Mouse (Mus musculus): ENCODE results near the gene Krtap1-5. TPM values are rescaled to one million over a fixed set of nuclear protein-coding genes. Genes with fewer than 3 reads are reported as not detected.
"Not testable (repeated sequence)": the region's sequence is repeated elsewhere in the genome, so short reads cannot be mapped to it uniquely, and the experiment has no call there.

The Krtap1-5 gene
- not detected in 2 replicates for polyA plus RNA-seq (2015; fragmentation: Nextera tagmentation; extraction: Ambion mirVana)

GRCm38 (mm10) chr11:99580636-99581035 is at the start of gene Krtap1-5:
TSS of gene Krtap1-5 (minus strand) at chr11:99581016.
- Histone ChIP-seq H3K9me3 (no peaks in the 10 kb centered on the region), H3K4me2 (no peak within 1 kb of the TSS), H3K4me3 (no peak within 1 kb of the TSS), H3K36me3 (no peaks in the 10 kb centered on the region), H3K27ac (no peak within 1 kb of the TSS), H3K27me3 (no peaks in the 10 kb centered on the region), H3K9ac (no peak within 1 kb of the TSS), H3K4me1 (no peaks in the 10 kb centered on the region)
- ATAC-seq (ENCODE audit: borderline replicate concordance, extremely low read depth, low FRiP score, low TSS enrichment): no peak
- WGBS: 87% methylated on average over 6 of the region's 6 CpGs

- no peak for ATAC-seq (ENCODE audit: borderline replicate concordance, extremely low read depth, low FRiP score, low TSS enrichment)
- Histone ChIP-seq H3K27me3 (no peaks in the 10 kb centered on the region), H3K27ac (no peak within 1 kb of the TSS), H3K9me3 (no peaks in the 10 kb centered on the region), H3K4me3 (no peak within 1 kb of the TSS), H3K9ac (no peak within 1 kb of the TSS), H3K4me2 (no peak within 1 kb of the TSS), H3K36me3 (no peaks in the 10 kb centered on the region), H3K4me1 (no peaks in the 10 kb centered on the region)
- 78% methylated on average over 4 of the region's 4 CpGs for WGBS
Observed at GRCm38 (mm10) chr11:99628138-99628537, 47.3 kb upstream of the Krtap1-5 start, which contains the start of gene Krtap4-1. TSS of gene Krtap4-1 (minus strand) at chr11:99628238.

DNA sequence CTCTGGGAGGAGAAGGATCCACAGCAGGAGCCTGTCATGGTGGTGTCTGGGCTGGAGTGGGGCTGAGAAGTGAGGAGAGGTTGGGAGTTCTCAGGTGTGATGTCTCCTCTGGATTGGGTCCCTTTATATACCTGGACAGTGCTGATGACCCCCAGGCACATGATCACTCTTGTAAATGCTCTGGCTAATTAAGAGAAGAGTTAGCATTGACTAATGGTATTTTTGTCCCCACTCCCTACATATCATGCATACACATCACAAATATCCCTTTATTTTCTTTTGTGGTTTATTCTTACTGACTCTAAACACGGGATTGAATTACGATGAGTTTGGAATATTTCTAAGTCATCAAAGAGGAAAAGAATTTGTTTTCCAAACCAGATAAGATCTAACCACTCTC is 39.5 kb upstream of the Krtap1-5 start, which contains the start of gene Gm11562:
Gm11562 (minus strand) TSS at position 101 of the 400 bp plus-strand sequence.
- ATAC-seq (ENCODE audit: borderline replicate concordance, extremely low read depth, low FRiP score, low TSS enrichment): no peak
- 57% methylated on average over 2 of the region's 2 CpGs for WGBS

GRCm38 (mm10) chr11:99614796-99615363 is 34.1 kb upstream of the Krtap1-5 start, which contains the start of gene Krtap2-4:
TSS of gene Krtap2-4 (minus strand) at chr11:99614846.
- no peak for ATAC-seq (ENCODE audit: borderline replicate concordance, extremely low read depth, low FRiP score, low TSS enrichment)
- Histone ChIP-seq H3K27ac (no peak within 1 kb of the TSS), H3K4me1 (no peaks in the 10 kb centered on the region), H3K27me3 (no peaks in the 10 kb centered on the region), H3K4me3 (no peak within 1 kb of the TSS), H3K9me3 (no peaks in the 10 kb centered on the region), H3K9ac (no peak within 1 kb of the TSS), H3K4me2 (no peak within 1 kb of the TSS), H3K36me3 (no peaks in the 10 kb centered on the region)
- WGBS: 59% methylated on average over 3 of the region's 3 CpGs

More for the DNA sequence above, 39.5 kb upstream of the Krtap1-5 start, which contains the start of gene Gm11562:
- Histone ChIP-seq H3K9ac (no peak within 1 kb of the TSS), H3K27ac (no peak within 1 kb of the TSS), H3K36me3 (no peaks in the 10 kb centered on the region), H3K4me2 (no peak within 1 kb of the TSS), H3K9me3 (no peaks in the 10 kb centered on the region), H3K4me3 (no peak within 1 kb of the TSS), H3K27me3 (no peaks in the 10 kb centered on the region), H3K4me1 (no peaks in the 10 kb centered on the region)

DNA sequence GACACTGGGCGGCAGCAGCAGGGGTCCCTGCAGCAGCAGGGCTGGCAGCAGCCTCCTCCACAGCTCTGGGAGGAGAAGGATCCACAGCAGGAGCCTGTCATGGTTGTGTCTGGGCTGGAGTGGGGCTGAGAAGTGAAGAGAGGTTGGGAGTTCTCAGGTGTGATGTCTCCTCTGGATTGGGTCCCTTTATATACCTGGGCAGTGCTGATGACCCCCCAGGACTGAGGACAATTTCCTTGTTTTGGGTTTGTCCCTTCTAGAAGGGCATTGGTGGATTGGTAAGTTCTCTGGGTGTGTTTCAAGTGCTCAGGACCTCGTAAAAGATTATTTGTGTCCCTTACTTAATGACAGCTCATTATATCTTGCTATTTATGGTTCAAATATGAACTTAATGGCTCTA is 29.3 kb upstream of the Krtap1-5 start, which contains the start of gene Gm11937:
Gm11937 (minus strand) TSS at position 101 of the 400 bp plus-strand sequence.
- not testable (repeated sequence) for H3K27ac ChIP-seq; H3K4me3 ChIP-seq; H3K27me3 ChIP-seq; H3K4me1 ChIP-seq; ATAC-seq (ENCODE audit: borderline replicate concordance, extremely low read depth, low FRiP score, low TSS enrichment); H3K9ac ChIP-seq; H3K4me2 ChIP-seq; H3K9me3 ChIP-seq; H3K36me3 ChIP-seq
- 57% methylated on average over 1 of the region's 2 CpGs for WGBS

GRCm38 (mm10) chr11:99609126-99609525 is 28.3 kb upstream of the Krtap1-5 start:
- no peak for ATAC-seq (ENCODE audit: borderline replicate concordance, extremely low read depth, low FRiP score, low TSS enrichment)
- Histone ChIP-seq H3K27ac (no peak overlapping the region), H3K36me3 (no peaks in the 10 kb centered on the region), H3K4me1 (no peaks in the 10 kb centered on the region), H3K4me2 (no peak overlapping the region), H3K27me3 (no peaks in the 10 kb centered on the region), H3K9ac (no peak overlapping the region), H3K4me3 (no peak overlapping the region), H3K9me3 (no peaks in the 10 kb centered on the region)
- whole genome bisulfite sequencing: 69% methylated on average over 1 of the region's 1 CpGs

DNA sequence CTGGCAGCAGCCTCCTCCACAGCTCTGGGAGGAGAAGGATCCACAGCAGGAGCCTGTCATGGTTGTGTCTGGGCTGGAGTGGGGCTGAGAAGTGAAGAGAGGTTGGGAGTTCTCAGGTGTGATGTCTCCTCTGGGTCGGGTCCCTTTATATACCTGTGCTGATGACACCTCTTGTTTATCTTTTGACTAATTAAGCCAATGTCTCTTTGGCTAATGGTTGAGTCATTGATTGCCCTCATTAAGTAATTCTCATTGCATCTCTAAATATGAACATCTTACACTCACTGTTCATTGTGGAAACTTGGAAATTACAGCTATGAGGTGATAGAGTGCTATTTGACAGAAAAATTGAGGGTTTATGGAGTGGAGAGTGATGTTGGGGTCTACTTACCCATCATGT is 22.4 kb upstream of the Krtap1-5 start, which contains the start of gene Gm11938:
Gm11938 (minus strand) TSS at position 101 of the 400 bp plus-strand sequence.
- 63% methylated on average over 1 of the region's 1 CpGs for WGBS
- H3K27ac ChIP-seq; H3K4me1 ChIP-seq; H3K27me3 ChIP-seq; H3K9me3 ChIP-seq; H3K9ac ChIP-seq; H3K4me2 ChIP-seq; H3K4me3 ChIP-seq; ATAC-seq (ENCODE audit: borderline replicate concordance, extremely low read depth, low FRiP score, low TSS enrichment); H3K36me3 ChIP-seq: not testable (repeated sequence)

DNA sequence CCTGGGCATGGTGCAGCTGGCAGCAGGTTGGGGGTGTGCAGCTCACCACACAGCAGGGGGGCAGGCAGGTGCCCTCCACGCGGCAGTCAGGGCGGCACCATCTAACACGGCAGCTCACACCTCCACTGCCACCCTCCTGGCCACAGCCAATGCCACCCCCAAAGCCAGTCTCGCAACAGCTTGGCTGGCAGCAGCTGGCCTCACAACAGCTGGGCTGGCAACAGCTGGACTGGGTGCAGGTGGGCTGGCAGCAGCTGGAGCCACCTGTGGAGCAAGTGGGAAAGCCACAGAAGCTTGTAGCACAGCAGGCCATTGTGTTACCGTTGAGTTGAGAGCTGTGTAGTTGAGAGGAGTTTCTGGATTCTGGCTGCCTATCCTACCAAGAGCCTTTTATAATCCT is 16.9 kb upstream of the Krtap1-5 start, which contains the start of gene Krtap9-3:
Krtap9-3 (minus strand) TSS at position 364 of the 400 bp plus-strand sequence.
- H3K36me3 ChIP-seq; H3K4me3 ChIP-seq; ATAC-seq (ENCODE audit: borderline replicate concordance, extremely low read depth, low FRiP score, low TSS enrichment); H3K27me3 ChIP-seq; H3K4me2 ChIP-seq; H3K9me3 ChIP-seq; H3K27ac ChIP-seq; H3K4me1 ChIP-seq; H3K9ac ChIP-seq: not testable (repeated sequence)
- 67% methylated on average over 6 of the region's 6 CpGs for WGBS

DNA sequence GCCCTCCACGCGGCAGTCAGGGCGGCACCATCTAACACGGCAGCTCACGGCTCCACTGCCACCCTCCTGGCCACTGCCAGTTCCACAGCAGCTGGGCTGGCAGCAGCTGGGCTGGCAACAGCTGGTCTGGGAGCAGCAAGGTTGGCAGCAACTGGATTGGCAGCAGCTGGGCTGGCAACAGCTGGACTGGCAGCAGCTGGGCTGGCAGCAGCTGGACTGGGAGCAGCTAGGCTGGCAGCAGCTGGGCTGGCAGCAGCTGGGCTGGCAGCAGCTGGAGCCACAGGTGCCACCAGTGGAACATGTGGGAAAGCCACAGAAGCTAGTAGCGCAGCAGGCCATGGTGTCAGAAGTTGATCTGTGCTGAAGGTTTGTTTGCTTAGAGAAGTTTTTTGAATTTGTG is 10.2 kb upstream of the Krtap1-5 start, which contains the start of gene Krtap1-3:
Krtap1-3 (minus strand) TSS at position 359 of the 400 bp plus-strand sequence.
- H3K27ac ChIP-seq: no peak within 1 kb of the TSS
- no peak within 1 kb of the TSS for H3K4me2 ChIP-seq
- 83% methylated on average over 6 of the region's 6 CpGs for WGBS
- H3K36me3 ChIP-seq: no peaks in the 10 kb centered on the region
- ATAC-seq (ENCODE audit: borderline replicate concordance, extremely low read depth, low FRiP score, low TSS enrichment): no peak
- no peaks in the 10 kb centered on the region for H3K27me3 ChIP-seq
- no peaks in the 10 kb centered on the region for H3K4me1 ChIP-seq
- H3K9me3 ChIP-seq: no peaks in the 10 kb centered on the region
- no peak within 1 kb of the TSS for H3K4me3 ChIP-seq
- no peak within 1 kb of the TSS for H3K9ac ChIP-seq

- H3K9ac ChIP-seq: no peak overlapping the region
- H3K9me3 ChIP-seq: no peaks in the 10 kb centered on the region
- ATAC-seq (ENCODE audit: borderline replicate concordance, extremely low read depth, low FRiP score, low TSS enrichment): no peak
- H3K27me3 ChIP-seq: no peaks in the 10 kb centered on the region
- no peaks in the 10 kb centered on the region for H3K36me3 ChIP-seq
- H3K27ac ChIP-seq: no peak overlapping the region
- no peaks in the 10 kb centered on the region for H3K4me1 ChIP-seq
- no peak overlapping the region for H3K4me2 ChIP-seq
- WGBS: 70% methylated on average over 7 of the region's 7 CpGs
- H3K4me3 ChIP-seq: no peak overlapping the region
Observed at GRCm38 (mm10) chr11:99585096-99585495, 4.3 kb upstream of the Krtap1-5 start.

DNA sequence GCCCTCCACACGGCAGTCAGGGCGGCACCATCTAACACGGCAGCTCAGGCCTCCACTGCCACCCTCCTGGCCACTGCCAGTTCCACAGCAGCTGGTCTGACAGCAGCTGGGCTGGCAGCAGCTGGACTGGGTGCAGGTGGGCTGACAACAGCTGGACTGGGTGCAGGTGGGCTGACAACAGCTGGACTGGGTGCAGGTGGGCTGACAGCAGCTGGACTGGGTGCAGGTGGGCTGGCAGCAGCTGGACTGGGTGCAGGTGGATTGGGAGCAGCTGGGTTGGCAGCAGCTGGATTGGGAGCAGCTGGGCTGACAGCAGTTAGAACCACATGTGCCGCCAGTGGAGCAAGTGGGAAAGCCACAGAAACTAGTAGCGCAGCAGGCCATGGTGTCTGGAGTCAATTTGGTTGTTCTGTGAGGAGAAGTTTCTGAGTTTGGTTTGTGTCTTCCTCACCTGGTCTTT is 2.5 kb upstream of the Krtap1-5 start, which contains the start of gene Krtap1-4:
Krtap1-4 (minus strand) TSS at position 410 of the 460 bp plus-strand sequence.
- 75% methylated on average over 5 of the region's 5 CpGs for WGBS
- Histone ChIP-seq H3K9ac (no peak within 1 kb of the TSS), H3K4me3 (no peak within 1 kb of the TSS), H3K36me3 (no peaks in the 10 kb centered on the region), H3K27me3 (no peaks in the 10 kb centered on the region), H3K9me3 (no peaks in the 10 kb centered on the region), H3K4me1 (no peaks in the 10 kb centered on the region), H3K27ac (no peak within 1 kb of the TSS), H3K4me2 (no peak within 1 kb of the TSS)
- ATAC-seq (ENCODE audit: borderline replicate concordance, extremely low read depth, low FRiP score, low TSS enrichment): no peak

- Histone ChIP-seq H3K9me3 (no peaks in the 10 kb centered on the region), H3K4me3 (no peak overlapping the region), H3K9ac (no peak overlapping the region), H3K27me3 (no peaks in the 10 kb centered on the region), H3K4me2 (no peak overlapping the region), H3K27ac (no peak overlapping the region), H3K36me3 (no peaks in the 10 kb centered on the region), H3K4me1 (no peaks in the 10 kb centered on the region)
- 59% methylated on average over 6 of the region's 6 CpGs for WGBS
- ATAC-seq (ENCODE audit: borderline replicate concordance, extremely low read depth, low FRiP score, low TSS enrichment): no peak
Observed at GRCm38 (mm10) chr11:99581564-99581963, 748 bp upstream of the Krtap1-5 start.
